Mouse (Mus musculus): ENCODE data around the gene Alyref2. TPM values are rescaled to one million over a fixed set of nuclear protein-coding genes. Genes with fewer than 3 reads are reported as not detected.

The Alyref2 gene
- polyA plus RNA-seq, 1 experiment from 2014 or later = 15.7 TPM

DNA sequence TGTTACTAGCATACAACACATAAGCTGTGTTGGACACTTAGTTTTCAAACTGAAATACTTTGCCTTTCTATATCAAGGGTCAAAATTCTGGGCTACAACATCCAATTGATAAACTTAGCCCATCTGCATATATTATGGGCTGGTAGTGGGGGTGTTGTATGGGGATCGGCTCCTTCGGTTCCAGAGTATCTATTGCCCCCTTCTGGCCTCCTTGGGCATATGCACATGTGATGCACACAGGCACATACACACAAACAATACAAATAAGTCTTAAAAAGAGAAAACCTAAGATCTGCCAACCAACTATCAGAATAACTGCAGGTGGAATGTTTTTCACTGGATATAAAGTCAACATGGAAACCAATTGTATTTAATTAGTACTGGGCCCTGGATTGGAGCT lies 10.0 kb downstream of the Alyref2 start:
- Histone ChIP-seq H3K4me1 (ENCODE audit: control insufficient read depth, insufficient read depth, low read length) (no peaks in the 10 kb centered on the region), H3K27me3 (ENCODE audit: control insufficient read depth, insufficient read depth, low read length) (no peaks in the 10 kb centered on the region), H3K4me3 (ENCODE audit: low read depth, low read length) (no peak overlapping the region), H3K27ac (ENCODE audit: low read depth, low read length) (no peak overlapping the region), H3K4me2 (ENCODE audit: low read depth) (no peak overlapping the region), H3K9me3 (ENCODE audit: control insufficient read depth, low read length) (no peaks in the 10 kb centered on the region), H3K36me3 (ENCODE audit: control insufficient read depth, insufficient read depth, low read length) (no peaks in the 10 kb centered on the region), H3K9ac (ENCODE audit: low read length) (no peak overlapping the region)
- ATAC-seq (ENCODE audit: insufficient read depth, low FRiP score, low TSS enrichment) = no peak
- 88% methylated on average over 2 of the region's 2 CpGs for WGBS
- no peak for DNase-seq (ENCODE audit: low spot score)

DNA sequence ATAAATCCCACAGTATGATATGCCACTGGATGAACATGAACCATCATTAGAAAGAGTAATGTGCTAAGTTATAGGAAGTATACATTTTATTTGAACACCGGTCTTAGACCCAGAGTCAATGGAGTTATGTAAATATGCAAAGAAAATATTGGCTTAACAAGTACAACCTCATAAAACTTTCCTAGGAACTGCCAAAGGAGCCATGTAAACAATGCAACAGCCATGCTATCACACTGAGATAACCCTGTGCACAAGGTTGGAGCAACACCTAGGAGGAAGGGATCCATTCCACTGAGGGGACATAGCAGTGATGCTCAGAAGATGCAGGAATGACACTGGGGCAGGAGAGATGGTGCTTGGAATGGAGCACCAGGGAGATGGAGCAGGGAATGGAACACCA lies 10.5 kb downstream of the Alyref2 start:
- H3K9me3 ChIP-seq (ENCODE audit: control insufficient read depth, low read length) = no peaks in the 10 kb centered on the region
- no peak overlapping the region for H3K27ac ChIP-seq (ENCODE audit: low read depth, low read length)
- H3K36me3 ChIP-seq (ENCODE audit: control insufficient read depth, insufficient read depth, low read length) = no peaks in the 10 kb centered on the region
- DNase-seq (ENCODE audit: low spot score) = no peak
- ATAC-seq (ENCODE audit: insufficient read depth, low FRiP score, low TSS enrichment) = no peak
- H3K9ac ChIP-seq (ENCODE audit: low read length) = no peak overlapping the region
- no peaks in the 10 kb centered on the region for H3K27me3 ChIP-seq (ENCODE audit: control insufficient read depth, insufficient read depth, low read length)
- no peak overlapping the region for H3K4me2 ChIP-seq (ENCODE audit: low read depth)
- WGBS = 96% methylated on average over 1 of the region's 1 CpGs
- H3K4me1 ChIP-seq (ENCODE audit: control insufficient read depth, insufficient read depth, low read length) = no peaks in the 10 kb centered on the region
- H3K4me3 ChIP-seq (ENCODE audit: low read depth, low read length) = no peak overlapping the region

DNA sequence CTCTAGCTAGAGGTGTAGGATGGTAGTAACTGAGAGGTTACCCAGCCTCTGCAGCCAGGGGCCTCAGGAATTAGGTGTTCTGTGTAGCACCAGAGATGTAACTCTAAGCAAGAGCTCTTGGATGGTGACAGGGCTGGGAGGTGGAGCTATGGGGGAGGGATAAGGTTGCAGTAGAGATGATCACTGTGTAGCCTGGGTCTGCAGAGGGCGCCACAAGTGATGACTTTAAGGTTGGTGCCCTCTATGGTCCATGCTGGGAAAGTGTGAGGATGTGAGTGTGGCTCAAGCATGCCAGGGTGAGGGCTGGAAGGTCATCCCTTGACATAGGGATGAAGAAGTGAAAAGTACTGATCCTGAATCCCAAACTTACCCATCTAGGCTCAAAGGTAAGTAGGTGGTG lies 11.8 kb downstream of the Alyref2 start:
- Histone ChIP-seq H3K9ac (ENCODE audit: low read length) (no peak overlapping the region), H3K27me3 (ENCODE audit: control insufficient read depth, insufficient read depth, low read length) (no peaks in the 10 kb centered on the region), H3K4me2 (ENCODE audit: low read depth) (no peak overlapping the region), H3K36me3 (ENCODE audit: control insufficient read depth, insufficient read depth, low read length) (no peaks in the 10 kb centered on the region), H3K4me3 (ENCODE audit: low read depth, low read length) (no peak overlapping the region), H3K9me3 (ENCODE audit: control insufficient read depth, low read length) (no peaks in the 10 kb centered on the region), H3K27ac (ENCODE audit: low read depth, low read length) (no peak overlapping the region), H3K4me1 (ENCODE audit: control insufficient read depth, insufficient read depth, low read length) (no peaks in the 10 kb centered on the region)
- ATAC-seq (ENCODE audit: insufficient read depth, low FRiP score, low TSS enrichment) (no peak), DNase-seq (ENCODE audit: low spot score) (no peak)
- WGBS = 21% methylated on average over 1 of the region's 1 CpGs

DNA sequence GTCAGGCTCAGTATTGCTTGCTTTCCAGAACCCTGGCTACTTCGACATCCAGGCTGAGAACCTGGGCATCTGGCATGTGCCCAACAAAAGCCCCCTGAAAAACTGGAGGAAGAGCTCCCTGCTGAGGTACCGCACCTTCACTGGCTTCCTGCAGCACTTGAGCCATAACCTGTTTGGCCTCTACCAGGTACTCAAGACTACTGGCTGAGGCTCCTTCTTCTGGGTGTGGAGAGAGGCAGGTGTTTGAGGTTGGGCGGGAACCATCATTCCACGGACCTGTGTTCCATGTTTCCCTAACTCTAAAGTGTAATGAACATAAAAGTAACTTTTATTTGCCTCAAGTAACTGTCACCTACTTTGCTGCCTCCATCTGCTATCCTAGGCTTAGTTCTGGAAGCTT lies 12.3 kb downstream of the Alyref2 start:
- Histone ChIP-seq H3K9me3 (ENCODE audit: control insufficient read depth, low read length) (no peaks in the 10 kb centered on the region), H3K36me3 (ENCODE audit: control insufficient read depth, insufficient read depth, low read length) (no peaks in the 10 kb centered on the region), H3K4me3 (ENCODE audit: low read depth, low read length) (no peak overlapping the region), H3K9ac (ENCODE audit: low read length) (no peak overlapping the region), H3K27me3 (ENCODE audit: control insufficient read depth, insufficient read depth, low read length) (no peaks in the 10 kb centered on the region), H3K27ac (ENCODE audit: low read depth, low read length) (no peak overlapping the region), H3K4me1 (ENCODE audit: control insufficient read depth, insufficient read depth, low read length) (no peaks in the 10 kb centered on the region), H3K4me2 (ENCODE audit: low read depth) (no peak overlapping the region)
- WGBS = 83% methylated on average over 4 of the region's 4 CpGs
- no peak for ATAC-seq (ENCODE audit: insufficient read depth, low FRiP score, low TSS enrichment)
- DNase-seq (ENCODE audit: low spot score) = no peak

DNA sequence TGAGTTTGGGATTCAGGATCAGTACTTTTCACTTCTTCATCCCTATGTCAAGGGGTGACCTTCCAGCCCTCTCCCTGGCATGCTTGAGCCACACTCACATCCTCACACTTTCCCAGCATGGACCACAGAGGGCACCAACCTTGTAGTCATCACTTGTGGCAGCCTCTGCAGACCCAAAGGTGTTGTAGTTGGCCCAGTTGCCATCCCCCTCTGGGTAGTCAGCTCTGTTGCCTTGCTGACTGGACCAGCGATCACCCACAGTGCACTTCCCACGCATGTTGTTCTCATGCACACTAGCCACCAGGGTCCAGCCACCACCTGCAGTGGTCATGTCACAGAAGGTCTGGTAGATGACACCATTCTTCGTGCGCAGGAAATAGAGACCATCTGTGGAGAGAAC lies 28.1 kb downstream of the Alyref2 start:
- 88% methylated on average over 4 of the region's 4 CpGs for WGBS
- ATAC-seq (ENCODE audit: insufficient read depth, low FRiP score, low TSS enrichment) = no peak
- Histone ChIP-seq H3K9me3 (ENCODE audit: control insufficient read depth, low read length) (no peaks in the 10 kb centered on the region), H3K4me1 (ENCODE audit: control insufficient read depth, insufficient read depth, low read length) (no peaks in the 10 kb centered on the region), H3K27ac (ENCODE audit: low read depth, low read length) (no peak overlapping the region), H3K36me3 (ENCODE audit: control insufficient read depth, insufficient read depth, low read length) (no peaks in the 10 kb centered on the region), H3K4me2 (ENCODE audit: low read depth) (no peak overlapping the region), H3K27me3 (ENCODE audit: control insufficient read depth, insufficient read depth, low read length) (no peaks in the 10 kb centered on the region), H3K9ac (ENCODE audit: low read length) (no peak overlapping the region), H3K4me3 (ENCODE audit: low read depth, low read length) (no peak overlapping the region)
- DNase-seq (ENCODE audit: low spot score) = no peak

DNA sequence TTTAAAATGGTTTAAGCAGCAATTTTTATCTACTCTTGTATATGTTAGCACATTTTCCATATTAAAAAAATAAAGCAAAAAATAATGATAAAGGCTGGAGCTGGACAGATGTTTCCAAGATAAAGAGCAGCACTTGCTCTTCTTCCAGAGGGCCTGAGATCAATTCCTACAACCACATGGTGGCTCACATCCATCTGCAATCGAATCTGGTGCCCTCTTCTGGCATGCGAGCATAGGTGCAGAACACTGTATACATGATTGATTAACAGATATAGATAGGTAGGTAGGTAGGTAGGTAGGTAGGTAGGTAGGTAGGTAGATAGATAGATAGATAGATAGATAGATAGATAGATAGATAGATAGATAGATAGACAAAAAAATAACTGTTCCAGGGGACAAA lies 29.6 kb downstream of the Alyref2 start:
- Histone ChIP-seq H3K27me3 (ENCODE audit: control insufficient read depth, insufficient read depth, low read length) (no peaks in the 10 kb centered on the region), H3K9ac (ENCODE audit: low read length) (no peak overlapping the region), H3K4me1 (ENCODE audit: control insufficient read depth, insufficient read depth, low read length) (no peaks in the 10 kb centered on the region), H3K4me3 (ENCODE audit: low read depth, low read length) (no peak overlapping the region), H3K9me3 (ENCODE audit: control insufficient read depth, low read length) (no peaks in the 10 kb centered on the region), H3K4me2 (ENCODE audit: low read depth) (no peak overlapping the region), H3K36me3 (ENCODE audit: control insufficient read depth, insufficient read depth, low read length) (no peaks in the 10 kb centered on the region), H3K27ac (ENCODE audit: low read depth, low read length) (no peak overlapping the region)
- 65% methylated on average over 2 of the region's 2 CpGs for WGBS
- no peak for ATAC-seq (ENCODE audit: insufficient read depth, low FRiP score, low TSS enrichment)
- DNase-seq (ENCODE audit: low spot score) = no peak

DNA sequence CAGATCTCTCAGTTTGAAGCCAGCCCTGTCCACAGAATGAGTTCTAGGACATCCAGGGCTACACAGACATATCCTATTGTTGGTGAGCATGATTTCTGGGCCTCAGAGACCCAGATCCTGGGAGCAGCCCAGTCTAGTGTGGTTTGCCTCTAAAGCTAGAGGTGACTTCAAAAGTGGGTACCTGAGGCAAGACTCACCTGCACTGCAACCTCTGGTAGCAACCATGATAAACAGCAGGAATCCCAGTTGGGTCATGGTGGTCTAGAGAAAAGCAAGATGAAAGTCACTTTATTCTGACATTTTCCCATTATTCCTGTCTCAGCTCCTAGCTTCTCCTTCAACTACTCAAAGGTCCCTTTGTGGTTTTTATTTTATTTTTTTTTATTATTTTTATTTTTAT lies 31.3 kb downstream of the Alyref2 start:
- DNase-seq (ENCODE audit: low spot score) (no peak), ATAC-seq (ENCODE audit: insufficient read depth, low FRiP score, low TSS enrichment) (no peak)
- Histone ChIP-seq H3K36me3 (ENCODE audit: control insufficient read depth, insufficient read depth, low read length) (no peaks in the 10 kb centered on the region), H3K4me3 (ENCODE audit: low read depth, low read length) (no peak overlapping the region), H3K27ac (ENCODE audit: low read depth, low read length) (no peak overlapping the region), H3K27me3 (ENCODE audit: control insufficient read depth, insufficient read depth, low read length) (no peaks in the 10 kb centered on the region), H3K4me2 (ENCODE audit: low read depth) (no peak overlapping the region), H3K4me1 (ENCODE audit: control insufficient read depth, insufficient read depth, low read length) (no peaks in the 10 kb centered on the region), H3K9ac (ENCODE audit: low read length) (no peak overlapping the region), H3K9me3 (ENCODE audit: control insufficient read depth, low read length) (no peaks in the 10 kb centered on the region)

DNA sequence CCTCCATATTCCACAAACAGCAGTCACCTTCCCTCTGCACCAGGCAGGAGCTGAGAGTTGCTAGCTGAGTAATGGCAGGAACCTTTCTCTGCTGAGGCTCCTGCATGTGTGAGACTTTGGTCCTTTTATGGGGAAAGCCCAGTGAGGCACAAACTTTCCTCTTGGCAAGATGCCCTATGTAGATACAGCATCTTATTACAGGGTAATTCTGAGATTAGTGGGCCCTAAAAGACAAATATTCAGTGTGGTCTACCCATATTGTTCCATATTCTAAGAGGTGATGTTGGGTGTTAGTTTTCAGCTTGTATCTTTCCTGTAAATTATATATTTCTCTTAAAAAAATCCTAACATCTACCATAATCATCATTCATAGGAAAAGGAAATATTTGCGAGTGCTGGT lies 31.9 kb downstream of the Alyref2 start, which contains the start of gene Itln1:
Gene Itln1, minus strand, starts transcription at position 101 of the 400 bp plus-strand sequence.
- ATAC-seq (ENCODE audit: insufficient read depth, low FRiP score, low TSS enrichment) (no peak), DNase-seq (ENCODE audit: low spot score) (no peak)
- H3K4me2 ChIP-seq (ENCODE audit: low read depth) = no peak within 1 kb of the TSS
- no peaks in the 10 kb centered on the region for H3K9me3 ChIP-seq (ENCODE audit: control insufficient read depth, low read length)
- H3K36me3 ChIP-seq (ENCODE audit: control insufficient read depth, insufficient read depth, low read length) = no peaks in the 10 kb centered on the region
- H3K4me1 ChIP-seq (ENCODE audit: control insufficient read depth, insufficient read depth, low read length) = no peaks in the 10 kb centered on the region
- 88% methylated on average over 1 of the region's 1 CpGs for WGBS
- no peak within 1 kb of the TSS for H3K9ac ChIP-seq (ENCODE audit: low read length)
- H3K4me3 ChIP-seq (ENCODE audit: low read depth, low read length) = no peak within 1 kb of the TSS
- H3K27ac ChIP-seq (ENCODE audit: low read depth, low read length) = no peak within 1 kb of the TSS
- H3K27me3 ChIP-seq (ENCODE audit: control insufficient read depth, insufficient read depth, low read length) = no peaks in the 10 kb centered on the region

DNA sequence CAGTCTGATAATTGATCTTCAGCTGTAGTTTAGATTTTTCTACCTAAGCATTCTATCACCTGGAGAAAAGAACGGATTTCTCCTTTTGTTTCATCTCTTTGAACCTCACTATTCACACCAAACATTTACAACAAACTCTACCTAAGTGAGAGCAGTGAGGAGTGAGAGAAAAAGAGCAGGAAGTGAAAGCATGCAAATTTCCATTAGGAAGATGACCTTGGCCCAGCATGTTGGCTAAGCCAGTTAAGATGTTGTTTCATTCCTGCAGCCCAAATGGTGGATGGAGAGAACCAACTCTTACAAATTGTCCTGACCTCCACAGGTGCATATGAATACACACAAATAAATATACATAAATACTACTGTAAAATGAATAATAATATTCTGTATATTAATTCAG lies 37.4 kb downstream of the Alyref2 start:
- ATAC-seq (ENCODE audit: insufficient read depth, low FRiP score, low TSS enrichment) (no peak), DNase-seq (ENCODE audit: low spot score) (no peak)
- no peaks in the 10 kb centered on the region for H3K9me3 ChIP-seq (ENCODE audit: control insufficient read depth, low read length)
- H3K36me3 ChIP-seq (ENCODE audit: control insufficient read depth, insufficient read depth, low read length) = no peaks in the 10 kb centered on the region
- no peak overlapping the region for H3K4me2 ChIP-seq (ENCODE audit: low read depth)
- WGBS = 80% methylated on average over 1 of the region's 1 CpGs
- H3K27ac ChIP-seq (ENCODE audit: low read depth, low read length) = no peak overlapping the region
- no peak overlapping the region for H3K4me3 ChIP-seq (ENCODE audit: low read depth, low read length)
- no peaks in the 10 kb centered on the region for H3K4me1 ChIP-seq (ENCODE audit: control insufficient read depth, insufficient read depth, low read length)
- no peak overlapping the region for H3K9ac ChIP-seq (ENCODE audit: low read length)
- H3K27me3 ChIP-seq (ENCODE audit: control insufficient read depth, insufficient read depth, low read length) = no peaks in the 10 kb centered on the region
